Mouse (Mus musculus) cerebellum, adult 9-10 months (tissue): ENCODE results near the gene Kifc5b.
A peak's percentile ranks its signal among the peaks of the same experiment; 100 is the strongest.

Experiments used
- DNase-seq: peaks from one replicate; pipeline ENCODE4 v3.0.0; 2022

Gene Kifc5b

GRCm38 (mm10) chr17:26948316-26949050, 31.6 kb downstream of the Kifc5b start:
- peak; percentile 58 for DNase-seq

DNA sequence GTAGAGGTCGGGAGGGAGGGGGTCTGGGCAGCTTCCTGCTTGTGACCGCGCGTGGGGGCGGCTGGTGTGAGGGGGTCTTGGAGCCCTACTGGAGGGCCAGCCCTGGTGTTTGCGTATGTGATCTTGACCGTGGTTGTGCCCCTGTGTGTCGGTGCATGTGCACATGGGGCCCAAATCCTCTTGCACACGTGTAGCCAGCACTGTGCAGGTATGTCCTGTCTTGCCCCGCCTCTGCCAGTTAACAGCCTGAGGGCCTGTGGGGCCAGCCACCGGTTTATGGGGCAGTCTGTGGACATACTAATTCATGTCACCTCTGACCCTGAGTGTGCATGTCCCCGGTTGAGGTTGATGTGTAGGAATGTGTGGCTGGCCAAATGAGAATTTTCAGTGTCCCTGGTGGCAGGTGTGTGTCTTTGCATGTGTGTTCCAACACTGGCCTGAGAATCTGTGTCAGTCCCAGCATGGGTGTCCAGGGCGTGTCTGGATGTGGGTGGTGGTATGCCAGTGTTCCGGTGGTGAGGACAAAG, 32.2 kb downstream of the Kifc5b start:
- peak; percentile 58 for DNase-seq

DNA sequence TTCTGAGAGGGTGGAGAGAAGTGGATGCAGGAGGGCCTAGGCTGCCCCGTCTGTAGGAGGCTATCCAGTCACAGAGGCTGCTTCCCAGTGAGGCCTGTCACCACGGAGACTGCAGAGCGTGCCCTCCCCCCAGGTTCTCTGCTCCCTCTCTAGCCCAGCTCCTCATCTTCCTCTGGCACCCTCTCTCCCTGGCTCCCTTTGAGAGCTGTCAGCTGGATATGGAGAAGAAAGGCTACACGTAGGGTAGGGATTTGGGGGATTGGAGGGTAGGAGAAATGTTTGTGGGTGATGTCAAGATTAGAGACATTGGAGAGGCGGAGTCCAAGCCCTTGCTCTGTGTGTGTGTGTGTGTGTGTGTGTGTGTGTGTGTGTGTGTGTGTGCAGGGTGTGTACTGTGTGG, 33.0 kb downstream of the Kifc5b start:
- no peak for DNase-seq

DNA sequence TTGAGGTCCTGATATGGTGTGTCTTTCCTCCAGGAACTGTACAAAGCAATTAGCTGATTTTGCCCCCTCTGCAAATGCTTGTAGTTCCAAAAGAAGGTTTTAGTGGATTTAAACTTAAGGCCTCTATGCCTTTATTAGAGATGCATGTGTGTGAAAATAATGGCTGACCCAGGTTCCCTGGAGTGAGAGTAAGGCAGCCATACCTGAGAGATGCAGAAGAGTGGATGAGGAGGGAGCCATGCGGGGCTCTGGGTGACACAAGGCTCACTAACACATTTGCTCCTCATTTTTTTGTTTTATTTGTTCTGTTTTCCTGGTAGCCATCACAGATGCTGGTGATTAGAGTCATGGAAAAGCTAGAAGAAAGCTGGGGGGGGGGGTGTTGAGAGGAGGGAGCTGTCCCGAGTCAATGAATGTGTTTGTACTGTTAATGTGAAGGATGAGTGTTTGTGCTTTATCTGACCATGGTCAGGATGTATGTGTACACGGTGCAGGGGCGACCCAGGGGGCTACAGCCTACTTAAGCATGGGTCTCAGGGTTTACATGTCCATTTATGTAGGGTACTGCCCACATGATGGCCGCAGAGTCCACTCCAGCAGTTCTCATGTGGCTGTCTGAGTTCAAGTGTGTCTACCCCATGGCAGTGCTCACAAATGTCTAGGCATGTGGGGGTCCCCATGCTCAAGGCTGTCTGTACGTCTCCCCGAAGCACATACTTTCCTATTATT, 33.8 kb downstream of the Kifc5b start:
- DNase-seq, result no peak

DNA sequence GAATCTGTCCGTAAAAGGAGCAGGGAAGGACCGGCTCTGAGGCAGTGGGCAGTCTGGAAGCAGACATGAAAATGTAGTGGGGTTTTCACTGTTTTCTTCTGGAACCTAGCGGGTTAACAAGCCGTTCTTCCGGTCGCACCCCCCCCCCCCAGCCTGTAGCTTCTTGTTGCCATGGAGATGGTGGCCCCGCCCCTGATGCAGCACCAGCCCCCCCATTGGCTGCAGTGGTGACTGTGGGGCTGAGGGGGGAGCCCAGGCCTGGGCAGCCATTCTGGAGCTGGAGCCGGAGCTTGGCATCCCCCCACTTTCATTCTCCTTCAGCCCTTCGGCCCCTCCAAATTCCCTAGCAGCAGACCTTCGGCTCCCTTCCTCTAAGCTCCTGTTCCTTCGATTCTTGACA, 34.5 kb downstream of the Kifc5b start:
- DNase-seq, result peak; percentile 64

DNA sequence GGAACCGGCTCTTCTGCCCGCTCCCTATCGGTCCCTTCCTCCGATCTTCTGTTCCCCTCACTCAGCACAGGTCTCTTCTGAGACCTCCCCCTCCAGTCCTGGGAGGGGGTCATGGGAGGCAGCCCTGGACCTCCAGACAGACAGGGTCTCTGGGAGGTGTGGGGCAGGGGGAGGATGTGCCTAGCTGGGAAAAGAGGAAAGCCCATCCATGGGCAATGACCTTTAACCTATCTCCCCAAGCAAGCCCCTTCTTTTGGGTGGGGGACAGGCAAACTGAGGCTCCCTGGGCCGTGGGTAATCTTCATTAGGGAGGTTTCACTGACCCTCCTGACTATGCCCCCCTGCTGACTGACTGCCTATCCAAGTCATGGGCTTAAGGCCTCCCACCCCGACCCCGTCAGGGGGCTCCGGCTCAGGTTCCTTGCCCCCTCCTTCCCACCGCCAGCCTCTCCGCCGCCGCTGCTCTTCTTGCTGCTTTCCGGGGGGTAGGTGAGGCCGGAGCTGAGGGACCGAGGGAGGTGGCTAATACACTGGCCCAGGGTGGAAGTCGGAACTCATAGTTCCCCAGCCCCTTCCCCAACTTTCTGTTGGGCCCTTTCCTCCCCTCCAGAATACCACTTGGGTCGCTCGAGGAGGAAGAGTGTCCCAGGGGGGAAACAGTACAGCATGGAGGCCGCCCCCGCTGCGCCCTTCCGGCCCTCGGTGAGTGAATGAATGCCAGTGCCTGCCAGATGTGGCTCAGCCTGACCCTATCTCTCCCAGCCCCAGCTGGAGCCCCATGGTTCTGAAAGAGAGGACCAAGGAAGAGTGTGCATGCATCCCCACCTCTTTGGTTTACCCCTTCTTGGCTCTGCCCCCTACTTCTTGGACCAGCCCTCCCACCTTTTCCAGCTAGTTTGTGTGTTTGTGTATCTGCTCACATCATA, 35.3 kb downstream of the Kifc5b start:
- DNase-seq, result no peak

GRCm38 (mm10) chr17:26953201-26953600, 36.3 kb downstream of the Kifc5b start:
- no peak for DNase-seq

DNA sequence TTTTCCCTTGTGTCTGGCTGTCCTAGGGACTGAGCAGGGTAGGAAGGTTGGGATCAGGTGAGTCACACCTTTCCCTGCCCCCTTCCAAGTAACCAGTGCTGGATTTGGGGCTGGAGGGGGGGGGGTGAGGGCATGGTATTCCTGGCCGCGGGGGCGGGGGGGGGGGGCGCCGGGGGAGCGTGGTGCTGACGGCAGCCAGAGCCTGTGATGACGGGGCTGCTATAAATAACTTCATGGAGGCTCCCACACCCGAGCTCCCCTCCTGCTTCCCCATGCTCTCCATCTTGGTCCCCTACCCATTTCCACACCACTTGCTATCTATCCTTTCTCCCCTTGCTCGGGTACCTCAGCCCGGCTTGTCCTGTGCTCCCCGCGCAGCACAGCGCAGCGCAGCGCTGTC, 36.8 kb downstream of the Kifc5b start:
- DNase-seq, result no peak

DNA sequence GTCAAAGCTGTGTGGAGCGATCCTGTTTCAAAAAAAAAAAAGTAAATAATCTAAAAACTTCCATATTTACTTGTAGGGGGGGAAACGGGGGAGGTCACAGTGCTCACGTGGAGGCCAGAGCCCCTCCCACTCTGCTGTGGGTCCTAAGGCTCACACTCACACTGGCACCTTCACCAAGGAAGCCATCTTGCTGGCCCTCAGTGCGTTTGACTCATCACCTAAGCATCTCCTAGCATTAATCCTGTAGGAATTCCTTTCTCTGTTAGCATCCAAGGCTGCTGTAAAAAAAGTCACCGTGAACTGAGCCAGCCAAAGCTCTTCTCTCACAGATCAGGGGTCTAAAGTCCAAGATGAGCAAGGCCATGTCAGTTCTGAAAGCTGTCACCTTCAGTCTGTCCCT, 39.4 kb downstream of the Kifc5b start:
- no peak for DNase-seq

DNA sequence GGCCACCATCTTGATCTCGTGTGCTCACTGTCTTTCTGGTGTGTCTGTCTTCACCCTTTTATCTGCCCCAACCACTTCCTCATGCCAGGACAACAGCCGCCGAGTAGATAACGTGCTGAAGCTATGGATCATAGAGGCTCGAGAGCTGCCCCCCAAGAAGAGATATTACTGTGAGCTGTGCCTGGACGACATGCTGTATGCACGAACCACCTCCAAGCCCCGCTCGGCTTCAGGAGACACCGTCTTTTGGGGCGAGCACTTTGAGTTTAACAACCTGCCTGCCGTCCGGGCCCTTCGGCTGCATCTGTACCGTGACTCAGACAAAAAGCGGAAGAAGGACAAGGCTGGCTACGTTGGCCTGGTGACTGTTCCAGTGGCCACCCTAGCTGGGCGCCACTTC, 40.0 kb downstream of the Kifc5b start:
- DNase-seq, result no peak

- no peak for DNase-seq
Observed at GRCm38 (mm10) chr17:26957872-26958271, 41.0 kb downstream of the Kifc5b start.

GRCm38 (mm10) chr17:26958880-26959279, 42.0 kb downstream of the Kifc5b start:
- DNase-seq, result no peak

DNA sequence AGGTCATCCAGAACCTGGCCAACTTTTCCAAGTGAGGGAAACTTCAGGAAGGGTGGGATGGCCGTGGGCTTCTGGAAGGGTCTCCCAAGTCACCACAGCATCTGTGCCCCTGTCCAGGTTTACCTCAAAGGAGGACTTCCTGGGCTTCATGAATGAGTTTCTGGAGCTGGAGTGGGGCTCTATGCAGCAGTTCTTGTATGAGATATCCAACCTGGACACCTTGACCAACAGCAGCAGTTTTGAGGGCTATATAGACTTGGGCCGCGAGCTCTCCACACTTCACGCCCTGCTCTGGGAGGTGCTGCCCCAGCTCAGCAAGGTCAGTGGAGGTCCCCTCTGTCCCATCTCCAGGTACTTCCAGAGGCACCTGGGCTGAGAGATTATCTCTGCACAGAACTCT, 42.9 kb downstream of the Kifc5b start:
- DNase-seq, result no peak

DNA sequence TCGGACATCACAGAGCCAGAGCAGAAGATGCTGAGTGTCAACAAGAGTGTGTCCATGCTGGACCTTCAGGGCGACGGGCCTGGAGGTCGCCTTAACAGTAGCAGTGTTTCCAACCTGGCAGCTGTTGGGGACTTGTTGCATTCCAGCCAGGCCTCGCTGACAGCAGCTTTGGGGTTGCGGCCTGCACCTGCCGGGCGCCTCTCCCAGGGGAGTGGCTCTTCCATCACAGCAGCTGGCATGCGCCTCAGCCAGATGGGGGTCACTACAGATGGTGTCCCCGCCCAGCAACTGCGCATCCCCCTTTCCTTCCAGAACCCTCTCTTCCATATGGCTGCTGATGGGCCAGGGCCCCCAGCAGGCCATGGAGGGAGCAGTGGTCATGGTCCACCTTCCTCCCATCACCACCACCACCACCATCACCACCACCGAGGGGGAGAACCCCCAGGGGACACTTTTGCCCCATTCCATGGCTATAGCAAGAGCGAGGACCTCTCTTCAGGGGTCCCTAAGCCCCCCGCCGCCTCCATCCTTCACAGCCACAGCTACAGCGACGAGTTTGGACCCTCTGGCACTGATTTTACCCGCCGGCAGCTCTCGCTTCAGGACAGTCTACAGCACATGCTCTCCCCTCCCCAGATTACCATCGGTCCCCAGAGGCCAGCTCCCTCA, 44.8 kb downstream of the Kifc5b start:
- no peak for DNase-seq

GRCm38 (mm10) chr17:26966993-26967392, 50.1 kb downstream of the Kifc5b start:
- peak; percentile 8 for DNase-seq

DNA sequence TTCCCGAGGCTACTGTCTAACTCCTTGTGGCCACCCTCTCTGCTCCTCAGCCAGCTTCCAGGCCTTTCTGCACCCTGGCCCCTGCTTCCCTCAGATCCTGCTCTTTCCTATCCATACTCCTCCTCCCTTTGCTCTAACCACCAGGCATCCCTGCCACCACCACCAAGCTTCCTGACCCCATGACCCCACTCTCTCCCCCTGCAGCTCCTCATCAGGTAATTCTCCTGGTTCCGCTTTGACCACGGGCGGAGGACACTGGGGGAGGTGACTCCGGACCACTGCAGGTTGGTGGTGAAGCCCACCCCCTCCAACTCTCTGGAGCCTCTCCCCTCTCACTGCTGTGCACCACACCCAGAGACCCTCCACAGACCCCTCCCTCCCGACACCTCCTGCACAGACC, 50.6 kb downstream of the Kifc5b start:
- DNase-seq, result peak; percentile 6

GRCm38 (mm10) chr17:26968200-26968611, 51.3 kb downstream of the Kifc5b start:
- DNase-seq, result peak; percentile 7

DNA sequence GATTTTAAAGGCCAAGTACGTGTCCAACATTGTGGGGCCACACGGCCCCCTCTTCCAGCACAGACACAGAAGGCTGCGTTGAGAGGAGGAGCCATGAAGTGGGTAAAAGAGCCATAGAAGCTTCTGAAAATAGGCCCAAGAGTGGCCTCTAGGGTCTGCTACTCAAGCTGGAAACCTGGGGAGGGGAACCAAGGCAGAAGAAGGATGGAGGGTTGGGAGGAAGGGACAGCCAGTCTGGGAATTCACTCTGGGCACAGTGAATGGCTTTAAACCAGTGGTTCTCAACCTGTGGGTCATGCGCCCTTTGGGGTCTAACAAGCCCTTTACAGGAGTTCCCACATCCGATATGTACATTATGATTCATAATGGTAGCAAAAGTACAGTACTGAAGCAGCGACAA, 52.4 kb downstream of the Kifc5b start:
- DNase-seq, result no peak

- peak; percentile 5 for DNase-seq
Observed at GRCm38 (mm10) chr17:26970221-26970620, 53.3 kb downstream of the Kifc5b start.

- no peak for DNase-seq
Observed at GRCm38 (mm10) chr17:26971247-26971905, 54.5 kb downstream of the Kifc5b start.

GRCm38 (mm10) chr17:26972107-26972506, 55.2 kb downstream of the Kifc5b start:
- DNase-seq, result no peak
